Mouse (Mus musculus) kidney, adult 8-10 months (tissue): ENCODE measurements around the gene Zbtb38.
"Not testable (repeated sequence)": the region's sequence is repeated elsewhere in the genome, so short reads cannot be mapped to it uniquely, and the experiment has no call there.

ENCODE experiments used
- DNase-seq, 2 experiments: peaks; one replicate each; pipeline ENCODE4 v3.0.0; 2022

The Zbtb38 gene

GRCm38 (mm10) chr9:96710241-96710946 is 42.2 kb downstream of the Zbtb38 start:
- no peak for DNase-seq

DNA sequence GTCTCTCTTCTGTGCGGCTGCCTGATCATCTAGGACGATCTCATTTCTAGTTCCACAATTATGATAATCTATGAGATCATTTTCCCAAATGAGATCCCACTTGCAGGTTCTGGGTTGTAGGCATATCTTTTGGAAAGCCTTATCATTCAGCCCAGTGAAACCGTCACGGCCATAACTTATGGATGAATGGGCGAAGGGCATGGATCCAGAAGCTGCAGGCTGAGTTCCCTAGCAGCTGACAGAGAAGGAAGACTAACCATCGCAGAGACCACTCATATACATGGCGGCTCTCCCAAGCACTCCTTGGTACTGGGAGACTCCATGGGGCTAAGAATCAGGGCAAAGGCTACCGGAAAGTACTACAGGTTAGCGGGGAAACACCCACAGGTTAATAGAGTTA is 43.7 kb downstream of the Zbtb38 start:
- no peak for DNase-seq

DNA sequence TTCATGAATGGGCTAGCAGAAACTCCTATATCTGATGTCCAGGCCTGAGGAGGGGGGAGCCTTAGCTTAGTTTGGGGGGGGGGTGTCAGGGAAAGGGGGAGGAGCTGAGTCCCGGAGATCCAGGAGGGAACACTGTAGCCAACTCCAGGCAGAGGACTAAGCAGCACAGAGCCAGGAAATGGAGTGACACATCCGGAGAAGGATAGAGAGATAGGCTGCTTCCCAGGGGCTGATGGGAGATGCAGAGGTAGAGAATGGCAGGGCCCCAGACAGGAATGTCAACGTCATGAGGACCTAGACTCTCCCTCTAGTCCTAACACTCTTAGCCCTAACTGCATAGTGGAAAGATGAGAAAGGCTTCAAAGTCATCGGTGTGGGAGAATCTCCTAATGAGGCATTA is 44.7 kb downstream of the Zbtb38 start:
- no peak for DNase-seq

- peak; percentile 92 to 95 for DNase-seq
Observed at GRCm38 (mm10) chr9:96705576-96706285, 46.9 kb downstream of the Zbtb38 start.

DNA sequence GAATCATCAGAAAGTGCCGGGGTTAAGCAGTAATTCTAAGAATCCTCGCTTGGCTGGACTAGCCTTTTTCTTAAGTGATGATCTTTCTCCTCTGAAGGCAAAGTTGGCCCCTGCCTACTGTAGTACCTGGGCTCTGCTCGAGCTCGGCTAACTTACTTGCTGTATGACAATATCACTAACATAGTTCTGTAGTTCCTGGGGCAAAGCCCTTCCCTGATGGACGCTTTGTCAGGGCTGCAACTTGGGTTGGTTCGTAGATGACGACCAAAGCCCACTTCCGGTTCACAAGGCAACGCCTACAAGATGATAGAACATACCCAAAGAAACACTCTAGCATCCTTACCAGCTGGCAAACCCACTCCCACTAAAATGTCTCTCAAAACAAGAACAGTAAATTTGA is 47.7 kb downstream of the Zbtb38 start:
- DNase-seq, result no peak

- DNase-seq, result no peak
Observed at GRCm38 (mm10) chr9:96701891-96702290, 50.7 kb downstream of the Zbtb38 start.

DNA sequence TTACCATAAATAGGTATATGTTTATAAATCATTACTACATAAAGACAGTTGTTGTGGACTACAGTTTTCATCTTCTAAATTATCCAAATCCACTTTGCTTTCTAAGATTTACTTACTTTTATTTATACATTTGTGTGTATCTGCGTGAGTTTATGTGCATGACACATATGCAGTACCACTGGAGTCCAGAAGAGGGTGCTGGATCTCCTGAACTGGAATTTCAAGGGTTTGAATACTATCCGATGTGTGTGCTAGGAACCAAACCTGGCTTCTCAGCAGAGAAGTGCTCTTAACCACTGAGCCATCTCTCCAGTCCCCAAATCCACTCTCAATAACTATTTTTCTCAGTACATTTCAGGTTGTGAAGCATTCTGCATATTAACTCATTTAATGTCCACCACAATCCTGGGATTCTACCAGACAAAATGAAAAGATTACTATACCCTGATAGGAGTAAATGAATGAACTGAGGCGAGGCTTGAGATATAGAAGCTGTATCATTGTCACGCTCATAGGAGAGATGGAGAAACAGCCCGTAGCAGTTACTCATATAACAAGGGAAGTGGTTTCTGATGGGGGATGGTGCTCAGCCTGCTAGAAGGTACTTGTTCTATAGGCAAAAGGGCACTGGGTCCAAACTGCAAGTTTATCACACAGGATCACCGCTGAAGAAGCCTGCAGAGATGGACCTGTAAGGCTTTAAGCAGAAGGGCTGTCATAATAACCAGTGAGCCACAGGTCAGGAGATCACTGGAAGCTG is 53.2 kb downstream of the Zbtb38 start:
- no peak for DNase-seq

GRCm38 (mm10) chr9:96696788-96697492 is 55.7 kb downstream of the Zbtb38 start:
- DNase-seq, result no peak

DNA sequence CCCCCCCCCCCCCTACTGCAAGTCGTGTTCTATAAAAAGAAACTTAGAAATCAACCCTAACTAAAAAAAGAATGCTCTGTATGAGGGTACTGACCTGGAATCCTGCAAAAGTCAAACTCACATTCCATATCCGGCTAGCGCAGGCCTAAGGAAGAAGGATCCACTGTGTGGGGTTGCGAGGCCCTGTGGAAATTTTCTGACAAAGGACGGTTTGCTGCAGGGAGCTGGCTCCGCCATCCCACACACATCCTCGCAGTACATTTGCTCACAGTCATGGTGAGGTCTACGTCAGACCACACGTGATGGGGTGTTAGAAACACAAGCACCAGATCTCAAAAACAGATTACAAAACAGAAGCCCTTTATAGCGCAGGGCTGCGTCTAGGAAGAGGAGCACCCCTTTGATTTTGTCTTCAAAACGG is 56.5 kb downstream of the Zbtb38 start:
- DNase-seq, result no peak

DNA sequence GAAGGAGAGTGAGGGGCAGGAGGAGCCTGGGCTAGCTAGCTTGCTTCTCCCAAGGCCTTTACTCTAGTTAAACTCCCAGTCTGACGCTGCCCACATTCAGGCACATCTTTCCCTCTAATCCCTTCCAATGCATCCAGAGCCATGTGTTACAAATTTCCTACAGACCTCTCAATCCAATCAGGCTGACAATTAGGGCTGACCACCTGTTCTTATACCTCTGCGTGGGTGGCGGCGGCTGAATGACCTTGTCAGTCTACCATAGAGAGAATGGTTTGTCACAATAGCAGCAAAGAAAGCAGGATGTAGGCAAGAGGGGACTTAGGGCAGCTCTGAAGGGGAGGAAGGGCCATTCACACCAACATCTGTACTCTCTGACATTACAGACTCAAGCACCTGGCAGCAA is 62.2 kb downstream of the Zbtb38 start:
- no peak for DNase-seq

GRCm38 (mm10) chr9:96689076-96689475 is 63.6 kb downstream of the Zbtb38 start:
- no peak for DNase-seq

DNA sequence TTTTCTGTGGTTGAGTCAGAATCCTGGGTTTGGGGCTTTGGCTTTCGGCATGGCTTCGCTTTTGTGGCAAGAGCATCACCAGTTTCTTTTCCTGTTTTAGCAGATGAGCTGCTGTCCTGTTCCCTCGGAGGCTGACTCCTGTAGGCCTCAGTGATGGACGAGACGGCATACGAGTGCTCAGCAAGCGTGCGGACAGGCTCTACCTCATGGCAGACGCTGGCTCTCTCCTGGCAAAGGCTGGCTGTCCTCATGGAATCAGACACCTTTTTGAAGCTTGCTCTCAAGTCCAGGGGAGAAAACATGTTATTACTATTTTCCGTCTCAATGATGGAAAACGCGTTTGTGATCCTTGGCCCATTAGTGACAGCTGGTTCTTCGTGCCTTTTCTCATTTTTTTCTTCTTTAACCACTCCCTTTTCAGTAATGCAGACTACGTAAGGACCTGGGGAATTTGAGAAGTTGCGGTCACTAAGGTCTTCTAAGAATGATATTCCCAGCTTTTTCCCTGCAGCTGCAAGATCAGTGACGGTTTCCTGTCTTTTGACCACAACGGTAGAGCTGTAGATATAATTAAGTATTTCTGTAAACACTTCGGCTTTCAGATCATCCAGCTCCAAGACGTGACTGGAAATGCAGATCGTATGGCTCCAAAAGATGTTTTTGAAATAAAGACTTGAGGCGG is 64.3 kb downstream of the Zbtb38 start:
- DNase-seq, result no peak

- no peak for DNase-seq
Observed at GRCm38 (mm10) chr9:96687591-96688186, 64.9 kb downstream of the Zbtb38 start.

DNA sequence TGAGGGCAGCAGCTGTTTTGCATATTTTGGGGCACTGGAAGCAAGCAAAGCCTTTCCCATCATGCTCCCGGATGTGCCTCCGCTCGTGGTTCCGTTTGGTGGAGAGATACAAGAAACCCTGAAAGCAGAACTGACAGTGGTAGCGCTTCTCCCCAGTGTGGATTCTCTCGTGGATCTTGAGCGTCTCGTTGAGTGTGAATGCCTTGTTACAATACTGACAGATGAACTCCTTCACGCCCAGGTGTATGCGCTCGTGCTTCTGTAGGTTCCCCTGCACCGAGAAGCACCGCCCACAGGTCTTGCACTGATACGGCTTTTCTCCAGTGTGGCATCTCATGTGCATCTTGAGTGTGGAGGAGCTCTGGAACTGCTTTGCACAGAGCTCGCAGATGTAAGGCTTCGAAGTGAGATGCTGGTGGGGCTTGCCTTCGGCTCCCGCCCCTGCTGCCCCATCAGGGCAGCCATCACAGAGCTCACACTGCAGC is 67.0 kb downstream of the Zbtb38 start:
- DNase-seq, result no peak

DNA sequence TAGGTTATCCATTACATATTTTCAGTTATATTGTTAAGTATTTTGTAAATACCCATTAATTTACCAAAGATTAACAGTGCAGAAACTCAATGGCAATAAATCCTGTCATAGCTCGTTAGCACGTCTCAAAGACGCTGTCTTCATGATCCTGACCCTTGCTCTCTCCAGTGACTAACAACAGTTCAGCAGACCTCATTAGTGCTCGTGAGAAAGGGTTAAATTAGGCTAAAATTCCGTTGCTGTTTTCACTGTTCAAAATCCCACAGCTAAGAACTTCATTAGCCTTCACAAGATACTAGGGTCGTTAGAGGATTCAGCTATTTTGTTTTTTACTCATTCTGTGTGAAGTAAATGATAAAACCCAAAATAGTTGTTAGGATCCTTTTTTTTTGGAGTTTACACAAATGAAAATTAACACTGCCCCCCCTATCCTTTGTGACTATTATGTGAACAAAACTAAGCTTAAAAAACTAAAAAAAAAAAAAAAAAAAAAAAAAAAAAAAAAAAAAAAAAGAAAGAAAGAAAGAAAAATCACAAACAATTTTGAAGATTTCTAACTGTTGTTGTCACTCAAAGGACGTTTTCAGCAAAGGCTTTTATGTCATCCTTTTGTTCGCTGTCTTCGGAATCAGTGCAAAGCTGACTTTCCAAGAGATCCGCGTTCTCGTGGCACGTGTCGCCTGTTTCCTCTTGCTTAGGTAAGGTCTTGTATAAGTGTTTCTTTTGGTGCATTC is 67.6 kb downstream of the Zbtb38 start:
- DNase-seq, result no peak

DNA sequence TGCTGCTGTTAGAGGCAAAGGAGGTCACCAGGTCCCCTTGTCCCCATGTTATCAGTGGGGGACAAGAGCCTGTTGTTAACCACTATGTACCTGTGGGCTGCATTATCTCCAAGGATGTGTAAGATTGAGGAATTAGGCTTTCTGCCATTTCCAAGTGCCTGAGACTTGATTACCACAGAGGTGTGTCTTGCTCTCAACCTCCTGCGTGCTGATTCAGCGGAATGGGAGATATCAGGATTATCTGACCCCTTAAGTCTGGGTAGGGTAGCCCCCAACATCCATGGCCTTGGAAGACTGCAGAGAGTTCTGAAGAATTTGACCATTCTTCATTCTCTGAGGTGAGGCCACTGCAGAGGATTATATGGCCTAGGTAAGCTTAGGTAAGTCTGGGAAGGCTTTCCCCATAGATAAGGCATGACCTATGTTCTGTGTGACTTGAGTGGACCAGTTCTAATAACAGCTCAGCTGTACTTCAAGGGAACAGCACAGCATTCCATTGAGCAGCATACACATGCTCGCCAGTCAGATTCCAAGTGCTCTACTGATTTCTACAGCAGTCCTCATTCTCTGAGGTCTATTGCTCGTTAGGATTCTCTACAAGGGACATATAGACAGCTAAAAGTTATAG is 68.4 kb downstream of the Zbtb38 start:
- DNase-seq, result no peak

- DNase-seq, result no peak
Observed at GRCm38 (mm10) chr9:96678611-96679010, 74.0 kb downstream of the Zbtb38 start.

DNA sequence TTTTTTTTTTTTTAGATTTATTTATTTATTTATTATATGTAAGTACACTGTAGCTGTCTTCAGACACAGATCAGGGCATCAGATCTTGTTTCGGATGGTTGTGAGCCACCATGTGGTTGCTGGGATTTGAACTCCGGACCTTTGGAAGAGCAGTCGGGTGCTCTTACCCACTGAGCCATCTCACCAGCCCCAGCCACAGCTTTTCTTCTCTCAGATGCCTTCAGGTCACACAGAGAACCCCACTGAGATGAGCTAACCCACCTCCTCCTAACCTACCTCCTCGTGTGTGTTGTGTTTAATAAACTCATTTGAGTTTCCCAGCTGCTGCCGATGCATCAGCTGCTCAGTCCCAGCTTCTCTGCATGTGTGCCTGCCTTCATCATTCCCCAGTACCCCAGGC is 74.9 kb downstream of the Zbtb38 start:
- not testable (repeated sequence) for DNase-seq

DNA sequence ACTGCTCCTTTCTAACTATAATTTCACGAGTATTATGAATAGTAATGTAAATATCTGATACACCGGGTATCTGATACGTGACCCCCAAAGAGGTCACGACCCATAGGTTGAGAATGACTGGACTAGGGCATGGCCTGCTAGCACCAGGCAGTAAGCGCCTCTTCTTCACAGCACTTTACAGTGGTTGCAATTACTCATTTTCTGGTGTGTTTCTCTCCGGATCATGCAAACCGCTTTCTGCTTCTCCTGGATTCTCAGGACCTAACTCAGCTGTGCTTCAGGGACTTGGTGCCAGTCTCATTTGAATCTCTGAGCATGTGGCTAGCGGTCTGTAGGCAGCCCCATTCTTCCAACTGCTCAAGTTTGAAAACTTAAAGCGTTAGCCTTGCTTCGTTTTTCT is 76.0 kb downstream of the Zbtb38 start:
- no peak for DNase-seq

- no peak for DNase-seq
Observed at GRCm38 (mm10) chr9:96675763-96676640, 76.6 kb downstream of the Zbtb38 start.
